Mouse (Mus musculus): ENCODE measurements around the gene Grik5.

Gene Grik5

DNA sequence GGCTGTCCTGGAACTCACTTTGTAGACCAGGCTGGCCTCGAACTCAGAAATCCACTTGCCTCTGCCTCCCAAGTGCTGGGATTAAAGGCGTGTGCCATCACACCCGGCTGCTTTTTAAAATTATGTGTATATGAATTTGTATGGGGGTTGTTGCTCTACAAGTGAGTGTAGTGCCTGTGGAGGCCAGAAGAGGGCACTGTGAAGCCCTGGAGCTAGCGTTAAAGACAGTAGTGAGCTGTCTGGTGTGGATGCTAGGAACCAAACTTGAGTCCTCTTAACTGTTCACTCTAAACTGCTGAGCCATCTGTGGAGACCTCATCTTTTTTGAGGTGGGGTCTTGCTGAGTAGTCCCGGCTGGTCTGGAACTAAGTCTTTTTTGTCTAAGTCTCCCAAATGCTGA lies 86.3 kb downstream of the Grik5 start:
- no peak for DNase-seq (ENCODE audit: low read depth, low spot score)

DNA sequence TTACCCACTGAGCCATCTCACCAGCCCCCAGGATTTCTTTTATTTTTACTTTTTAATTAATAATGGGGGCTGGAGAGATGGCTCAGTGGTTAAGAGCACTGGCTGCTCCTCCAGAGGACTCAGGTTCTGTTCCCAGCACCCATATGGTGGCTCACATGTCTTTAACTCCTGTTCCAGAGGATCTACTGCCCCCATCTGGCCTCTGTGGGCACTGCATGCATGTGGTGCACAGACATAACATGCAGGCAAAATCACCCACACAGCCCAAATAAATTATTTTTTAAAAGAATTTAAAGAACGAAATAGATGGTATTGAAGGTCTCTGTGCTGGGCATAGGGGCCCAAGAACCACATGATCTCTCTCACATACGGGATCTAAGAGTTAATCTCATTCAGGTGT lies 87.8 kb downstream of the Grik5 start:
- no peak for DNase-seq (ENCODE audit: low read depth, low spot score)

- DNase-seq (ENCODE audit: low read depth, low spot score) = no peak
Observed at GRCm38 (mm10) chr7:24983396-24983795, 88.8 kb downstream of the Grik5 start.

DNA sequence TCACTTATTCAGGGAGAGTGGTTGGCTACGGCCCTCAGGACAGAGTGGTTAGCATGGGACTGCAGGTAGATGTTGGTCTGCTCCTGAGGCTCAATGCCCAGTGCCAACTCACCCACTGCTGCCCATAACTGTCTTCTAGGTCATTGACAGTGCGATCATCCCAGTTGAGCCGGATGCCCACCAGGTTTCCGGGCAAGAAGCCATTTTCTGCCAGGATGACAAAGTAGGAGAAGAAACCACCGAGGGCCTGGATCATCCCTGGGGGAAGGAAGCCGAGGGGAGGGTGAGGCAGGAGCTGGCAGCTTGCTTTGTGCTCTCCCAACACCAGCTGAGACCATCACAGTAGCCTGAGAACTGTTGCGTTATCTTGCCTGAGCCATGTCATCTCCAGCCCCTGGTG lies 91.7 kb downstream of the Grik5 start:
- DNase-seq (ENCODE audit: low read depth, low spot score) = no peak

DNA sequence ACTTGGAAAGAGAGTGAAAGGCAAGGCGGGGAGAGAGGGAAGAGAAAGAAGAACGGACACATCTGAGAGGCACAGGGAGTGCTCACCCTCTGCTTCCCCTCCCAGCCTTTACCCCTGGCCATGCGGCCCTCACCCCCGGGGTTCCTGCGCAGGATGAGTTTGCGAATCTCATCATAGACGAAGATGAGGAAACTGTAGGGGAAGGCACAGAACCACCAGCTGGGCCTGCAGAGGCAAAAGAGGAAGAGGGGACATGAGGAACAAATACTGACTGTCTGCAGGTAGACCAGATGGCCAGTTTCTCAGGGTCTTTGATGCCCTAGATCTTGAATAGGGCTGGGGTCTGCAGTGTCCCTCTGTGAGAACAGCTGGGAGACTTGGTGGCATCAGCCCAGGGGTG lies 93.4 kb downstream of the Grik5 start:
- DNase-seq (ENCODE audit: low read depth, low spot score) = no peak

- DNase-seq (ENCODE audit: low read depth, low spot score) = no peak
Observed at GRCm38 (mm10) chr7:24974893-24975595, 97.1 kb downstream of the Grik5 start.

DNA sequence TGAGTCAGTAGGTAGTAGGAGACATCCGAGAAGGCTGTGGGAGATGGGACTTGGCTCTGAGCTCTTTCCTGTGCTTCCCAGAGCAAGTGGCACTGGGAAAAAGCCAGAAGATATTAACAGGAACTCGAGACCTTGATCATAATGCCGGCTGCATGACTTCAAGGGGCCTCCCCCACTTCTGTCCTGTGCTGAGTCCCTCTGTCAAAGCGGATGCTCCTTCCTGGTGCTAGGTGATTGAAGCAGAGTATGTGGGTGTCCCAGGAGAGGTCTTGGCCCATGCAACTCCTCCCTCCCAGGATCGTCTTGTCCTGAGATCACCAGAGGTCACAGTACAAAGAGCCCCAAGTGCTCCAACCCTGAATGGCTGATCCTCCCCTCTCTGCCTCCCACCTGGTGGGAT lies 98.2 kb downstream of the Grik5 start:
- DNase-seq (ENCODE audit: low read depth, low spot score) = no peak

DNA sequence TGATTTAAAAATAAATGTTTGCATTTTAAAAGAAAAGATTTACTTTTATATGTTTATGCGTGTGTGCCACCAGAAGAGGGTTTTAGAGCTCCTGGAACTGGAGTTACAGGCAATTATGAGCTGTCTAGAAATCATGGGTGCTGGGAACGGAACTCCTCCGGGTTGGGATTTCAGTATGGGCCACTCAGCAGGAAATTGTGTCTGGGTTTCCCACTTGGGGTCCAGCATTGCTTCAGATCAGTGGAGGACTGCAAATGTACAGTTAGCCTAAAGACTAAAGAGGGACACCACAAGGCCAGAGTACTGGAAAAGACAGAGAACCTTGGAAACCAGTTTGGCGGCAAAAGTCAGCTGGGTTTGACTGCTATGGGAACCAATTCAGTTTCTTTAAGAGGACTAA lies 98.9 kb downstream of the Grik5 start:
- DNase-seq (ENCODE audit: low read depth, low spot score) = no peak

- DNase-seq (ENCODE audit: low read depth, low spot score) = peak; percentile 95
Observed at GRCm38 (mm10) chr7:24971972-24972893, 99.9 kb downstream of the Grik5 start, which contains the start of gene Rabac1. Rabac1 (minus strand) TSS chr7:24972754.

DNA sequence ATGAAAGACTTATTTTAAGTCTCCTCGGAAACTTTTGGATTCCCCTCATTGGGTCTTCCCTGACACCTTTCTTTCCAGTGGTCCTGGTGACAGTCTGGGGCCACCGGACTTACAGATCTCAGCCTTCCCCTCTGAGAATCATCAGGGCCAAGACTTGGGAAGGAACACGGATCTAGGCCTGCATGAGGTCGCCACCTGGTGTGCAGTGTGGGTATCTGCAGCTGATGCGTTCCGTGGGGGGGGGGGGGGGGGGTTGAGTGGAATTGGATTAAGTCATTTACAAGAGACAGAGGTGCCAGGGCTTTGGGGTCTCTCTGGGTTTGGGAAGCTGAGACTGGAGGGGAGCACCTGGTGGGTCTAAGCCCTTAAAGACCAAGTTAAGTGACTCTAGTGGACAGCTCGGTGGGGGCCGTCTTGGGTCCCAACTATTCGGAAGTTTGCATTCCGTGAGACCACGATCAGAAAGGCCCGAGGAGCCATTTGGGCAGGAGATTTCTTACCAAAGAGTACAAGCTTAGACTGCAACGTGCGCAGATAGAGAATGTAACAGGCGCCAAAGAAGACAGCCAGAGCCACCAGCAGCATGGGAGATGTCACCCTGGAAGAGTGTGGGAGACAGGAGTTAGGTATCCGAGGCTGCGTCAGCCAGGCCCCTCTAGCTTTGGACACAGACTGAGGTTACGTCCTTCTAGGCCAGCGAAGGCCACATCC lies 100.7 kb downstream of the Grik5 start:
- DNase-seq (ENCODE audit: low read depth, low spot score) = peak; percentile 49

- no peak for DNase-seq (ENCODE audit: low read depth, low spot score)
Observed at GRCm38 (mm10) chr7:24970341-24970740, 101.8 kb downstream of the Grik5 start.

DNA sequence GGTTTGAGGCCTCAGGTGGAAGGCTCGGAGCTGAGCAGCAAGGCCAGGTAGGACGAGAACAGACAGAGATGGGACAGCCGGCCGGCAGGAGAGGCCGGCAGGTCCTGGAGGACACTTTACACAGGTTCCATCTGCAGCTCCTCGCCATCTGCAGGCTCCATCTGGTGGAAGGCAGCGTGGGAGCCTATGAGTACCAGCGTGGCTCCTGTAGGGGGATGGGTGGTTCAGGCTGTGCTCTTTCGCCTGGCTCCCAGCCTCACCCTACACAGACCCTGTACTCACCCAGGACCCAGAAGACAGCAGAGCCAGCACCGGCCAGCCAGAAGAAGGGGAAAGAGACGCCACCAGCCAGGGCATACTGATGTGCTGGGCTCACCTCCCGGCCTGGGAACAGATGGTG lies 102.3 kb downstream of the Grik5 start:
- no peak for DNase-seq (ENCODE audit: low read depth, low spot score)

- no peak for DNase-seq (ENCODE audit: low read depth, low spot score)
Observed at GRCm38 (mm10) chr7:24968463-24968862, 103.7 kb downstream of the Grik5 start.

DNA sequence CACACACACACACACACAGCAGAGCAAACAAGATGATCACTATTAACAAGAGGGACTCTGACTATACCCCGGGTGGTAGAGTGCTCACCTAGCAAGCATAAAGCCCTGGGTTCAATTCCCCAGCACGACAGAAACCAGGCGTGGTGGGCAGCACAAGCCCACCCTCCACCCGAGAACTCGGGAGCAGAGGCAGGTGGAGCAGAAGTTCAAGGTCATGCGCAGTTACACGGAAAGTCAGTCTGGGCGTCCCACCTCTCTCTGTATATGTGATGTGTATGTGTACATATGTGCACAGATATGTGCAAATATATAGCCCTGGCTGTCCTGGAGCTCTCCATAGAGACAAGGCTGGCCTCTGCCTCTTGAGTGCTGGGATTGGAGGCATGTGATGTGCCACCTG lies 104.2 kb downstream of the Grik5 start:
- DNase-seq (ENCODE audit: low read depth, low spot score) = no peak

DNA sequence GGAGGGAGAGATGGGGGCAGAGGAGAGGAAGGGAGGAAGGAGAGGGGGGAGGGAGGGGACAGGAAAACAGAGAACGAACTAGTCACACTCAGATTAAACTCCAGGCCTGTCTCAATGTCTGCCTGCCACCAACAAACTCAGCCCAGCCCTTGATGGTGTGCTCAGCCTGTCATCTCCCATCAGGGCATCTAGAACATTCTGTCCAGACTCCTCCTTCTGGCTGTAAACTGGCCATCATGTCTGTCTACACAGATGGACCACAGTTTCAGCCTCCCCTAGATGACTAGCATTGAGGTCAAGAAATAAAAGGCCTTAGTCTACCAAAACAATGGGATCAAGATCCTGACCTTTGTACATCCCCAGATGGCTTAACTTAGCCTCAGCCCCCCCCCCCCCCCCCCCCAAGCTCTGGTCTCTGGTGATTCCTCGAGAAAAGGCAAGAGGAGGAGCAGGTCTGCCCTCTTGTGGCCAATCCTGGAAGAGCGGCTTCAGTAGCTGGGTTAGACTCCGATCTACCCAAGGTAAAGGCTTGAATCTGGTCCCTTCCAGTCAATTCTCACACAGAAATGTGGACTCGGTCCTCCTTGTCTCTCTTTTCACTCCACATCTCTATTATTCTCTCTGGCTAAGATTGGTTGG lies 107.1 kb downstream of the Grik5 start:
- DNase-seq (ENCODE audit: low read depth, low spot score) = peak; percentile 43

DNA sequence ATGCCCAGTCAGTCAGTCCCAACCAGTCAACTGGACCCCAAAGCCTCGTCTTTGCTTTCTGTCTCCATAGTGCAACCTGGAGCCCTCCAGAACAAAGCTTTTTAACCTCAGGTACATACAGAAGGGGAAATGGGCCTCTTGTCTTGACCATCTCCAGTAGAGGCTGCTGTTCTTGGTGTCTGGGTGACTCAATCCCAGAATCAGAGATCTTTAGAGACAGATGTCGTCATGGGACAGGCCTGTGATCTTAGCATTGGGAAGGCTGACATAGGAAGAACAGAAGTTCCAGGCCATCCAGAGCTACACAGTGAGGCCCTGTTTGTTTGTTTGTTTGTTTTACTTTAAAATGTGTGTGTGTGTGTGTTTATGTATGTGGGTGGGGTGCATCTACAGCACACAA lies 107.9 kb downstream of the Grik5 start:
- no peak for DNase-seq (ENCODE audit: low read depth, low spot score)
